Mouse (Mus musculus) heart, embryonic 15.5 days (tissue): ENCODE measurements around the gene Rere. TPM values are rescaled to one million over a fixed set of nuclear protein-coding genes. Genes with fewer than 3 reads are reported as not detected.
A peak's percentile ranks its signal among the peaks of the same experiment; 100 is the strongest.

Experiments used
- ATAC-seq: fragments of 200-750 bp; cut with Nextera tagmentation; replicated peaks from 2 replicates; pipeline ENCODE4 v1.8.0; 2017; ENCODE audit warnings: low read depth, moderate TSS enrichment; ENCODE audit not compliant: insufficient number of reproducible peaks, insufficient read depth, low FRiP score
- H3K27ac ChIP-seq: fragments of 300-500 bp; sonication (generic); 2 replicates; pipeline ENCODE4 v1.5.1; 2015; ENCODE audit warnings: mild to moderate bottlenecking, inconsistent platforms
- H3K27me3 ChIP-seq: fragments of 300-500 bp; sonication (generic); 2 replicates; pipeline ENCODE4 v1.6.1; 2015; ENCODE audit warnings: inconsistent platforms
- H3K36me3 ChIP-seq: fragments of 300-500 bp; sonication (generic); 2 replicates; pipeline ENCODE4 v1.6.1; 2015; ENCODE audit warnings: mild to moderate bottlenecking, inconsistent platforms
- H3K4me1 ChIP-seq: fragments of 300-500 bp; sonication (generic); replicated peaks from 2 replicates; pipeline ENCODE4 v1.6.1; 2015; ENCODE audit warnings: inconsistent platforms
- H3K4me2 ChIP-seq: fragments of 300-500 bp; sonication (generic); 2 replicates; pipeline ENCODE4 v1.6.1; 2015; ENCODE audit warnings: inconsistent platforms, mild to moderate bottlenecking, moderate library complexity
- H3K4me3 ChIP-seq: fragments of 300-500 bp; sonication (generic); 2 replicates; pipeline ENCODE4 v1.5.1; 2015; ENCODE audit warnings: mild to moderate bottlenecking, inconsistent platforms
- H3K9ac ChIP-seq: fragments of 300-500 bp; sonication (generic); 2 replicates; pipeline ENCODE4 v1.6.1; 2015; ENCODE audit warnings: mild to moderate bottlenecking, inconsistent platforms
- H3K9me3 ChIP-seq: fragments of 300-500 bp; sonication (generic); replicated peaks from 2 replicates; pipeline ENCODE4 v1.6.1; 2016; ENCODE audit warnings: inconsistent platforms
- WGBS: fragments of 180-500 bp; shearing (Covaris S2); methylation state at CpG from one replicate; pipeline ENCODE4 v1.1.7; 2015; ENCODE audit warnings: mixed read lengths; 5-methylcytosine and 5-hydroxymethylcytosine counted together
- polyA plus RNA-seq: library from polyadenylated mRNA; unstranded; fragments of >200 nt; fragmentation: Nextera tagmentation; extraction: Ambion mirVana; gene quantifications from 2 replicates; pipeline ENCODE4 v1.2.1, GENCODE M21; 2015

Gene Rere
- polyA plus RNA-seq, 1 experiment from 2014 or later: 17.6 TPM

- Histone ChIP-seq H3K9ac (no peak overlapping the region), H3K4me1 (peaks cover 13% of the 10 kb centered on the region), H3K4me2 (peak overlapping the region; percentile 59), H3K27me3 (0 out of 2 replicates have a peak, but pooled peaks cover 5% of the 10 kb centered on the region), H3K4me3 (peak overlapping the region; percentile 27), H3K36me3 (no peaks in the 10 kb centered on the region), H3K27ac (no peak overlapping the region), H3K9me3 (no peaks in the 10 kb centered on the region)
- 11% methylated on average over 13 of the region's 13 CpGs for WGBS
- ATAC-seq: no peak
Measured at GRCm38 (mm10) chr4:150661886-150662285, 380.4 kb downstream of the Rere start.

- Histone ChIP-seq H3K9me3 (no peaks in the 10 kb centered on the region), H3K27ac (no peak overlapping the region), H3K36me3 (no peaks in the 10 kb centered on the region), H3K9ac (no peak overlapping the region), H3K4me2 (no peak overlapping the region), H3K4me3 (no peak overlapping the region), H3K4me1 (peaks cover 13% of the 10 kb centered on the region), H3K27me3 (0 out of 2 replicates have a peak, but pooled peaks cover 5% of the 10 kb centered on the region)
- ATAC-seq: no peak
- 55% methylated on average over 12 of the region's 12 CpGs for WGBS
Measured at GRCm38 (mm10) chr4:150663192-150663591, 381.7 kb downstream of the Rere start.

- Histone ChIP-seq H3K4me1 (peaks cover 13% of the 10 kb centered on the region), H3K27ac (no peak overlapping the region), H3K27me3 (0 out of 2 replicates have a peak, but pooled peaks cover 5% of the 10 kb centered on the region), H3K9ac (no peak overlapping the region), H3K4me2 (no peak overlapping the region), H3K36me3 (no peaks in the 10 kb centered on the region), H3K4me3 (no peak overlapping the region), H3K9me3 (no peaks in the 10 kb centered on the region)
- 78% methylated on average over 7 of the region's 7 CpGs for WGBS
- ATAC-seq: no peak
Measured at GRCm38 (mm10) chr4:150664726-150665125, 383.3 kb downstream of the Rere start.

DNA sequence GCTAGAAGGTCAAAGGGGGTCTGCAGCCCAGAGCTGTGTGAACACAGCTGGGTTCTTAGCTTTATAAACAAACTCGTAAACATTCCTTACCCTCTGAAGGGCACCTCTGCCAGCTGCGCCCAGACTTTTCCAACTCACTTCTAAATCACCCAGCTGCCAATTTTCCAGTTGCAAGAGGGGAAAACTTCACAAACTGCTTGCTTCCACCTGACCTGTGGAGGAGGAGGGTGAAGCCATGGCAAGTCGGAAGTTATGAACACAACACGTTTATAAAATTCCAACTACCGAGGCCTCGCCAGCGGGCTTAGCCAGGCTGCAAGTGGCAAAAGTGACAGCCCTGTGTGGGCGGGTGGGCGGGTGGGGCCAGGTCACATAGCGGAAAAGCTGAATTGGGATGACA, 384.4 kb downstream of the Rere start:
- H3K36me3 ChIP-seq: no peaks in the 10 kb centered on the region
- H3K9ac ChIP-seq: no peak overlapping the region
- no peak overlapping the region for H3K27ac ChIP-seq
- 0 out of 2 replicates have a peak, but pooled peaks cover 5% of the 10 kb centered on the region for H3K27me3 ChIP-seq
- no peak overlapping the region for H3K4me3 ChIP-seq
- peaks cover 13% of the 10 kb centered on the region for H3K4me1 ChIP-seq
- H3K4me2 ChIP-seq: no peak overlapping the region
- ATAC-seq: no peak
- no peaks in the 10 kb centered on the region for H3K9me3 ChIP-seq
- WGBS: 72% methylated on average over 10 of the region's 10 CpGs

Other genes with a start within 250 kb of the Rere start
- gene Gpr157, start 194.3 kb upstream of the Rere start, polyA plus RNA-seq: 3.1 TPM in 2 replicates
- 0.74 and 0.93 TPM in 2 replicates for gene Slc2a5, start 162.4 kb upstream of the Rere start, polyA plus RNA-seq
- not detected in 2 replicates for gene Slc2a7, start 132.7 kb upstream of the Rere start, polyA plus RNA-seq
- gene Car6, start 80.3 kb upstream of the Rere start, polyA plus RNA-seq: not detected in 2 replicates
- gene Eno1, start 44.9 kb upstream of the Rere start, polyA plus RNA-seq: 1,686 and 1,690 TPM in 2 replicates